Mouse (Mus musculus) forelimb bud, embryonic 11.5 days (tissue): ENCODE measurements at regions not wholly inside any gene's neighbourhood (a gene's known extent, or its start where the extent isn't known, plus 50 kb on each side); places are given as distances from the start of the nearest gene placed in this dataset.

Experiments used
- DNase-seq: peaks from one replicate; pipeline ENCODE4 v3.0.0-alpha.2; 2012; ENCODE audit warnings: low read depth, low spot score

DNA sequence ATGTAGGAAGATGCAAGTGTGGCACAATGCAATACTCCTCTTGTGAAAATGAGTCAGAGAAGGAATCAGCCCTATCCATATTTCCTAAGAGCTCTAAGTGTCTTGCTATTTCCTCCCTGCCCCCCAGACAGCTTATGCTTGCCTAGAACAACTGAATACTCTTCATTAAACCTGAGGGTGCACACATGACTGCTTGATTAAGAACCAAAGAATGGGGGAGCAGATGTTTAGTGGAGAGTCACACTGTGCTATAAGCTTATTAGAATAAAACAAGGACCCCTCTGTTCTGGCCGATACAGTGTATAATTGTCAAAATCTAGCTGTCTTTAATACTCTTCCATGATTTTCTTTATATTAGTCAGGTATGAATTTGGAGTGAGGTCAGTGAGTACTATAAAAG, 458.8 kb upstream of the Mon1b start:
- no peak for DNase-seq

DNA sequence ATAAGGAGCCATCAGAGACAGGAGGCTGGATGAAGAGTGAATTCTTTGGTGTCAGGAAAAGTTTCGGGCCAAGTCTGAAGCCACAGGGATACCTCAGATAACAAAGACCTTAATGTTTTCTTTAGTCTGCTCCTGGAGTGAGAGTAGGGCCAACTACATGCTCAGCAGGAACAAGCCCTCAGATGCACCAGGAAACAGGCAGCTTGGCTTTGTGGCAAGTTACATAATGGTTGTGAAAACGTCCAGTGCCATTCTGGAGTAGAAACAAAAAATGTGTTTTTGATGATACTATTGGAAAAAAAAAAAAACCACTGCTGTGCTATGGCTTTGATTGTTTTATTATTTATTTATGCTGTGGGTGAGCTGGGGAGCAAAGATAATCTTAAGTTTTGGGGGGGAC, 452.2 kb upstream of the Mon1b start:
- no peak for DNase-seq

DNA sequence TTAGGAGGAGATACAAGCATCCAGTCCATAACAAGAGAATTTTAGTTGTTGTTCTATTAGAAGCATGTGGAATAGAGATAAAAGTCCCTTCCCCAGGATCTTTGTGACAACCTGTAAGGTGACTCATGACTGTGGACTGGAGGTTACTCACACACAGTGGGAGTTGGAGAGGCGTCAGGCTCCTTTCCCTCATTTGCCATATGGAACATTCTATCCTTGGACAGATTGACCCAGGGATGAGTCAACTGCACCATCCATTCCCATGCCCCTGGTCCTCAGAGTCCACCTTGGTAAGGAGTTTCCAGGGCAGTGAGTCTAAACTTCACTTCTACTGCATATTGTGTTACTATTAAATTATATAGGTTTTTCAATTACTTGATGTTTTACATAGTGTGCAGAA, 444.9 kb upstream of the Mon1b start:
- no peak for DNase-seq

DNA sequence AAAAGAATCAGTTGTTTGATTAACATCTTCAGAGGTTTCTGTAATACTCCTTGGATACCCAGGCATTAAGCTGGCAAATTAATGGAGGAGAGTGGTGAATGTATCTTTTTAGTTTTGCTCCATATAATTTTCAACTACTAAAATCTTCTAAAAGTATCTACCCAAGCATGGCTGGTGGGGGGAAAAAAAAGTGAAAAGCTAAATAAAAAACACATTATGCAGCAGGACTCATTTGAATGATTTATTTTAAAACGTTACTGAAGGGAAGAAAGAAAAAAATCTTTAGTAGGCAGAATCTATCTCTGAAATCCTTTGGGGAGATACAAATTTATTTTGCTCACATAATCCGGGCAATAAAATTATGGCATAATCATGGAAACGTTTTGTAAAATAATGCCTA, 443.9 kb upstream of the Mon1b start:
- no peak for DNase-seq
